Mouse (Mus musculus) ES-CJ7 (cell line): ENCODE measurements around the gene Midn.

Source experiments
- DNase-seq: peaks from one replicate; pipeline ENCODE4 v3.0.0; 2011; ENCODE audit warnings: low read depth, low spot score

Midn gene

DNA sequence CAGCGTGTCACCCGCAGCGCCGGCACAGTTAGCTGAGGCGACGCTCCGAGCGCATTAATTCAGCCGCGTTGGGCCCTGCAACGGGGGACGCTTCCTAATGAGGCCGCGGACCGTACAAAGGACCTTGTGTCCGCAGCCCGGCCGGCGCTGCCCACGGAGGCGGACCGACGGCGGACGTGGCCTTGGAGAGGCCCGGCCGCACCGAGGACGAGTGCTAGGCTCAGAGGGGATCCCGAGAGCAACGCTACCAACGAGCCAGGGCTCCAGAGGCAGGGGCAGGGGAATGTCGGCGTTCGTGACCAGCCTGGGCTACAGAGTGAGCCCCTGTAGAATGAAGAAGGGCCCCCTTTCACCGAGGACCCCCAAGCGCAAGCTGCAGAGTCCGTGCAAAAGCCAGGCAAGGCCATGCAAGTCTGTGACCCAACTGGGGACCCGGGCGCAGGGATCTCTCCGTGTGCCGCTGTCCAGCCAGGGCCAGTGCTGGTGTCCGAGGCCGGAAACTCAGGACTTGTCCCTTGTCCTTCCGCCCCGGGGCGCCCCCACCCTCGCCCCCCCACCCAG is 42.5 kb downstream of the Midn start:
- DNase-seq, result no peak

DNA sequence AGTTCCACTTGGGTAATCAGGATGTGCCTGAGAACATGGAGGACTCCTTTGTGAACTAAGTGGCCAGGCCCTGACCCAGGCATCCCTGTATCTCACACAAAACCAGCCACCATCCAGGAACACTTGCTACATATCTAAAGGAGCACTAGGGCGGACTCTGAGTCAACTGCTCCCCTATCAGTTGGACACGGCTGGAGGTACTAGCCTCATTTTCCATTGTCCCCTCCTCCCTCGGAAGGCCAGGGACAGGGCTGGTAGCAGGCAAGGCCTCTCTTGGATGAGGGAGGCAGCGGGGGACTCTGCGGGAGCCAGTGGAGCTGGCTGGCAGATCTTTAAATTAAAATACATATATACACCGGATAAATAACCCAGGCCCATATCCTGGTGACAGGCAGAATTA is 45.9 kb downstream of the Midn start:
- DNase-seq, result no peak

DNA sequence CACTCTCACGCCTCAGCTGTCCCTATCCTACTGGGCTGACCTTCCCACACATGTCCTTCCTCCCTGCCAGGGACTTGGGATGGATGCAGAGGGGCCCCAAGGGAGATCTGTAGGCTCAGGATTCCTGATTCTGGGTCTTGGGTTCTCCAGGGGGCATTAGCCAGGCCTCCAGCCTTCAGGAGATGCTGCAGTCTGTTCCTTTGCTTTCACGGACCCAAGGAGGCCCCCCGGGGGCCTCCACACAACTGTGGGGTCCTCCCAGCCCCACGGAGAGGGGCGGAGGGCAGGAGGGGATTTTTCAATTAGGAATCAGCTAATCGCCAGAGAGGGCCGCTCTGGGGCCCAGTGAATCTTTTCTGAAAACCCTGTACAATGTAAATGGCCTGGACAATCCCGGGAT is 46.4 kb downstream of the Midn start:
- DNase-seq, result no peak

DNA sequence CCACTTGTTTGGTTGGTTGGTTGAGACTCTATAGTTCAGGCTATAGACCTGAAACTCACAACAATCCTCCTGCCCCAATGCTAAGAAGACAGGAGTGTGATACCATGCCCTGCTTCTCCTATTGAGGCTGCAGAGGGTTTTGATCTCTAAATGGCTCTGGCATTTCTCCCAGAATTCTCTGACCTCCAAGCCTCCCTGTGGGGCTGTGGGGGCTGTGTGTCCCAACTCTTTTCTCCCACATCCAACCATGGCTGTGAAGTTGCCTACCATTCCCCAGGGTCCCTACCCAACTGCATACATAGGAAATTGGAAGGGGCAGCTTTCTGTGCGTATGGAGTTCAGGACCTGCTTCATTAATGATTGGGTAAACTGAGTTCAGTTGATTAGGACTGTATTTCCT is 48.1 kb downstream of the Midn start:
- no peak for DNase-seq

DNA sequence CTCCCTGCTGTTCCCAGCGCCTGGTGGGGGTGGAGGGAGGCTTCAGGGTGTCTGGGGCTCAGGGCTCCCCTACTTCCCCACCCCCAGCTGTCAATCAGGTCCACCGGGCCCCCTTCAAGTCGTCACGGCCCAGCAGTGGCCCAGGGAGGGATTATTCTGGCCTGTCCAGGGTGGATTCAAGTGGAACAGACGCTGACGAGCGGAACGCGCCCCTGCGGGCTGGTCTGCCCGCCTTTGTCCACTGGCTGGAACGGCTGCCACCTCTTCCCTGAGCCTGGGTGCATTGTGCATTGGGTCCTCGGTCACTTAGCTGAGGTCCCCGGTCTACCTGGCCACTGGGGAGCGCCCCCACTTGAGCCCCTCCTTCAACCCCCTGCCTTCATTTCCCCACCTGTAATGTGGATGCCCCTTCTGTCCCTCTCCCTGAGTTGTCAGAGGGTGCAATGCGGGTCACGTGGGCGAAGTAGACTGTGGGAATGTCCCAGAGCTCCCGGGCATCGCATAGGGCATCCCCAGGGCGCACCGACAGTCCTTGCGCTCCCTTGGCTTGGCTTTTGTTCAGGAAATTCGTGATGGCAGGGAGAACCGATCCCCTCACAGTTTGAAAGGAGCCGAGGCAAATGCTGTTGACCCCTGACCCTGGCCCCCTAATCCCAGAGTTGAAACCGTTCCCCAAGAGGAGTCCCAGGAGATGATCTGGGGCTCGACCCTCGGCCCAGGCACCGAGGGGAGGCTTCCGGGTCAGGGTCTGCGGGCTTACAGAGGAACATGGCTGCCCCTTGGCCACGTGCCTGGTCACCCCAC is 48.9 kb downstream of the Midn start:
- DNase-seq, result no peak

DNA sequence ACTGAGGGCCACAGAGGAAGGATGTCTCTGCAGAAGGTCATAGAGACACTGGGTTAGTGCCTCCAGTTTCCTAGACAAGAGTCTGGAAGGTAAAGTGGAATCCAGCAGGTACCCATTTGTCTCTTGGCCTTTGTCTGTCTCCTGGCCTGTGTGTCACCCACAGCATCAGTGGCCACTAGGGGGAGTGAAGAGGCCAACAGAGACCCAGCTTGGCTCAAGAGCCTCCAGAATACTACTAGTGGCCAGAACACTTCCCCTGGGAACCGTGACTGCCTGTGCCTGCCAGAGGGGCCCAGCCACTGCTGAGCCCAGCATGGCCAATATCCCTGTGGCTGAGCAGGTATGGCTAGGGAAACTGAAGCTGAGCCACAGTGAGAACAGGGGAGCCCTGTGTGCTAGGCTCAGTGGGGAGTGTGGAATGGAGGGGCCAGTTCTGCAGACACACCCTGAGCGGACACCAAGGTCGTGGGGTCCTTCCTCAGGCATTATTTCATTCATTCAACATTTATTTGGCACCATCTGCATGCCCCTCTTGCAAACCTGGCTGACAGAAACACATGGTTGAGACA is 51.5 kb downstream of the Midn start:
- DNase-seq, result peak; percentile 92

DNA sequence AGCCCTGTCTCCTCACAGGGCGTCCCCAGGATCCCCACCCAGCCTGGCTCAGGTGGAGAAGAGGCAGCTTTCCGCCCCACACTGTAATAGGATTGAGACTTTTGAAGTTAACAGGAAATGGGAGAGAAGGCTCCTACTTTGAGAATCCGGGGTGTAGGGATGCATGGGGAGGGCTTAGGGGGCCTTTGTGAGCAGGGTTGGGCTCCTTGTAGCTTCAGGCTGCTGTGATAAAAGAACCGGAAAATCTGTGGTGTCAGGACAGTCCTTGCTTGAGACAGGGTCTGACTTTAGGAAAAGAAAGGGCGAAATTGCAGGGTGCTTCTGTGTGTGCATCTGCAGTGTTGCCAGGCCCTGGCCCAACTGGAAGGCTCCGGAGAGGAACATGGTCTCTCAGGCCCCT is 52.4 kb downstream of the Midn start:
- no peak for DNase-seq

DNA sequence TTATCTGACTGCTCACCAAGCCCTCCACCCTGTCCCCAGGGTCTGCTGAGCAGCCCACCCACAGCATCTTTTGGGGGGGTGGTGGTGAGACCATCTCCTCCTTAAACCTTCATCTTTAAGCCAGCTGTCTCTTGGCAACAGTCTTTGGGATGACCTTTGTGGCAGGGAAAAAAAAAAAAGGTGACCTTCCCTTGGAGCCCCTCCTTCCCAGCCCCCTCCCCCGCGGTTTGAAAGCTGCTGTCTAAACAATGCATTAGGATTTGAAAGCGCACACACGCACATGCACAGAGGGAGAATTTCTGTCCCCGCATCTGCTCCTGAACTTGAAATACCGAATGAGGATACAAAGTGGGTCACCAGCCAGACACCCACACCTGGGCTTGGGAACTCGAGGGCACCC is 56.0 kb downstream of the Midn start:
- DNase-seq, result peak; percentile 36

DNA sequence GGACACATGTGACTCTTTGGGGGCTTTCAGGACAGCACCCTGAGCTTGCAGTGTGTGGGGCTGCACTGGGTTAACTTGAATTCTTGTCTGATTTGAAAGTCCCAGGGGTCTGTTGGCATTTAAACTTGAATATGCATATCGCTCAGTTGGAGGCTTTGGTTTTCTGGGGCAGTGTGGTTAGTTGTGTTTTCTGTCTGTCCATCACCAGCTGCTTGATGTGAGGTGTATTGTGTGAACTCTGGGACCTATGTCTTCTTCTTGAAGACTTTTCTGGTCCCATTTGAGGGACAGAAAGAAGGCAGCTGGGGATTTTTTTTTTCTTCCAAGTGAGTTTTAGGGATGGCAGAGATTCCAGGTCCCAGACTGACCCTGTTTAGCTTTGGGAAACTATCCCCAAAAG is 59.1 kb downstream of the Midn start:
- DNase-seq, result no peak

DNA sequence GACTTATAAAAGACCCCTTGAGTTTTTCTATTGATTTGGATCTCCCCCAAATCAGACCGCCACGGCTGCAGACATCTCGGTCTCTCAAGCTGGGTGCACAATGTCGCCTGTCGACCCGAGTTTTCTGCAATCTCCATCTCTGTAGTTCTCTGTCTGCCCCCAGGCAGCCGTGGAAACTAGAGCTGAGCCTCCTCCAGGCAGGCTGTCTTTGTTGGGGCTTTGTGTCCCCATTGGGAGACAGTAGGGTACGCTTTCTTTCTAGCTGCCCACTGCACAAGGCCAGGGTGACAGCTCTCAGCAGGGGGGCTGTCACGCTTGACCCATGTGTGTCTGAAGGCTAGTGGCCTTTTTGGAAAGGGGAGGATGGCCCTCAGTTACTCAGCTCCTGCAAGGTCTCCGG is 59.6 kb downstream of the Midn start:
- no peak for DNase-seq
